Mouse (Mus musculus) embryo, embryonic 10 days (tissue): ENCODE results near the gene 4930503B20Rik.

Source experiments
- DNase-seq: peaks from one replicate; pipeline ENCODE4 v3.0.0-alpha.2; 2015; ENCODE audit warnings: low spot score

The 4930503B20Rik gene

GRCm38 (mm10) chr3:146650716-146651115, 401 bp downstream of the 4930503B20Rik start:
- no peak for DNase-seq

GRCm38 (mm10) chr3:146649311-146649894, 1.7 kb downstream of the 4930503B20Rik start:
- DNase-seq: no peak

GRCm38 (mm10) chr3:146641818-146642427, 9.2 kb downstream of the 4930503B20Rik start:
- no peak for DNase-seq

- DNase-seq: no peak
These were observed 18.6 kb downstream of the 4930503B20Rik start for GRCm38 (mm10) chr3:146632506-146632905.

GRCm38 (mm10) chr3:146628227-146628982, 22.7 kb downstream of the 4930503B20Rik start:
- DNase-seq: no peak

- no peak for DNase-seq
These were observed 25.4 kb downstream of the 4930503B20Rik start for GRCm38 (mm10) chr3:146625766-146626165.

- no peak for DNase-seq
These were observed 29.2 kb downstream of the 4930503B20Rik start for GRCm38 (mm10) chr3:146621966-146622365.

- DNase-seq: no peak
These were observed 30.4 kb downstream of the 4930503B20Rik start for GRCm38 (mm10) chr3:146620555-146621249.

GRCm38 (mm10) chr3:146620101-146620500, 31.0 kb downstream of the 4930503B20Rik start:
- no peak for DNase-seq

GRCm38 (mm10) chr3:146618357-146618756, 32.8 kb downstream of the 4930503B20Rik start:
- no peak for DNase-seq

GRCm38 (mm10) chr3:146617946-146618345, 33.2 kb downstream of the 4930503B20Rik start:
- DNase-seq: no peak

- no peak for DNase-seq
These were observed 34.4 kb downstream of the 4930503B20Rik start for GRCm38 (mm10) chr3:146616533-146617283.

GRCm38 (mm10) chr3:146615496-146615895, 35.6 kb downstream of the 4930503B20Rik start, which contains the start of gene Dnase2b:
Gene Dnase2b, minus strand, starts transcription at chr3:146615596.
- DNase-seq: no peak

- DNase-seq: no peak
These were observed 39.3 kb downstream of the 4930503B20Rik start for GRCm38 (mm10) chr3:146611821-146612220.

- no peak for DNase-seq
These were observed 39.9 kb downstream of the 4930503B20Rik start for GRCm38 (mm10) chr3:146611261-146611660.

GRCm38 (mm10) chr3:146610322-146610721, 40.8 kb downstream of the 4930503B20Rik start:
- no peak for DNase-seq

GRCm38 (mm10) chr3:146607368-146607767, 43.7 kb downstream of the 4930503B20Rik start:
- DNase-seq: no peak

GRCm38 (mm10) chr3:146604647-146605046, 46.5 kb downstream of the 4930503B20Rik start:
- no peak for DNase-seq

- no peak for DNase-seq
These were observed 48.6 kb downstream of the 4930503B20Rik start for GRCm38 (mm10) chr3:146602531-146602930.

GRCm38 (mm10) chr3:146601205-146601604, 49.9 kb downstream of the 4930503B20Rik start:
- DNase-seq: no peak

- DNase-seq: no peak
These were observed 51.8 kb downstream of the 4930503B20Rik start for GRCm38 (mm10) chr3:146599198-146599900.
